Mouse (Mus musculus) A20 (cell line): ENCODE results near the gene Naa11.
A peak's percentile ranks its signal among the peaks of the same experiment; 100 is the strongest.

ENCODE experiments used
- DNase-seq: peaks from one replicate; pipeline ENCODE4 v3.0.0-alpha.2; 2011; ENCODE audit warnings: low read depth, low spot score

Naa11 gene

DNA sequence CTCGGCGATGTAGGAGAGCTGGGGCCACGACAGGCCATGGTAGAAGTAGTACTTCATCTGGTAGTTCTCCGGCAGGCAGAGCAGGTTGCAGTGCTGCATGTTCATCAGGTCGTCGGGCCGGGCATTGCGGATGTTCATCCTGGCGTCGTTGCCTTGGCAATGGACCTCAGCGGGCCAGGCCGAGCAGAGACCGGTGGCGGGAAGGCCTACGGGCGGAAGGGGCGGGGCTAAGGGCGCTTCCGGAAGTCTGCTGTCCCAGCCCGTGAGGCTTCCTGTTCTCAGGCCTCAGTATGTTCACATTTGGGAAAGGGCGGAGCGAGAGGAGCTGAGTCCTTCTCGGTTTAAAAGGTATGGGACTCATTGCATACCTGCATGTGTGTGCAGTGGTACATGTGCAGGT, at the start of gene Naa11:
Gene Naa11, minus strand, starts transcription at position 220 of the 400 bp plus-strand sequence.
- no peak for DNase-seq

DNA sequence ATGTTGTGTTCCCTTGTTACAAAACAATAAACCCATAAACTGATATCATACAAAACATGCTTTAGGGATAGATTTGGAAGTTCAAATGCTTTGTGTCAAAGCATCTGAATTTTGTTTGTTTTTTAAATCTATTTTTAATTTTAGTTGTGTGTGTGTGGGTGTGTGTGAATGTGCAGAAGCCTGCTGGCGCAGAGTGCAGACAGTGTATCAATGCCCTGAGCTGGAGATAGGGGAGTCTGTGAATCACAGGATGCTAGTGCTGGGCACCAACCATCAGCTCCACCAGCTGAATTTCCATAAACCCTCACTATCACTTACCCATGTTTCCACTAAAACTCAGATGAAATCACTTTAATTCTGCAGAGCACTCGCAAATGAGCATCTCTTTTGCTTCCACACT, 40.3 kb upstream of the Naa11 start:
- no peak for DNase-seq

DNA sequence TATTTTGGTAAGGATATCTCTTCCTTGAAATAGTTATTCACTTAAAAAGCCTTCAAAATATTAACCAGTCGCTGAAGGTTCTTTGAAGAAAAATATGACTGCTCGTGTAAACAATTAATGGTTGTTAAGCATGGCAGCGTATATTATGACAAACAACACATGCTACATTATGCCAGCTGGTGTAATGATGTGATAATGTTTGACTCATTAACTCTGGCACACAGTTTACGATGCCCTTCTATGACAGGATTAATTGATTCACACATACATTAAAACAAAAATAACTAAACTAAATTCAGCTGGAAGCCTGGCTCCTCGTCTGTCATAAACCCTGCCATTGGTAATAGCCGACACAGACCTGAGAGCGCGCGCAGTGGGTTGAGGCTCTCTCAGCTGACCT, 37.8 kb upstream of the Naa11 start:
- DNase-seq = no peak

DNA sequence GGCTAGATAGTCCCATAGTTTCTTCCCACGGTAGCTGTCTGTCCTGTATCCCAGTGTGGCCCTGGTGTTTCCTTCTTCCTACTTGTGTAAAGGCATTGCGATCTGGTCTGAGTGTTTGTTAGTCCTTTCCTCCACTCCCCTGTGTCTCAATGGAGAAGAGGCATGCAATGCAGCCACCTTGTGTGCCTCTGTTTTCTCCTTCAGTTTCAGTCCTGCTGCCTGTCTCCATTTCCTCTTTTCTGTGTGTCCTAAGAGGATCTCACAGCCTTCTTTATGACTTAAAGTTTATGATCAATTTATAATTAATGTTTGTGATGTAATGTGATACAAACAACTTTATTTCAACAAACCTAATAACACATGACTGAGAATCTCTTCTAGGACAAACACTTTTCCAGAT, 29.5 kb upstream of the Naa11 start:
- no peak for DNase-seq

DNA sequence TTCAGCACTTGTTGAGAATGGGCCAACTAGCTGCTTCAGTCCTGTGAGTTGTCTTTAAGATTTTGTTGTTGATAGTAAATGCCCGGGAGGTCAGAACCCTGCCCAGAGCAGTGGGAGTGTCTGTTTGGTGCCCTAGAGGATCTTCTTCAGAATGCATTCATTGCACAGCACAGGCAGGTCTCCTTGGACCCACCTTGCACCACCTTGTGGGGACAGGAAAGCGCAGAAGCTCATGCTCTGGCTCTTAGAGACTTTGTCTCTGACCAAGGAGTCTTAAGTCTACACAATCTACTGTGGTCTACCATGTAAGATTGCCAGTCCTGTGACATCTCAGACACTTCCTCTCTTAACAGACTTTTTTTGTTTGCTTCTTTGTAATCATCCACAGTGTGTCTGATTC, 25.0 kb upstream of the Naa11 start:
- DNase-seq = peak; percentile 29

DNA sequence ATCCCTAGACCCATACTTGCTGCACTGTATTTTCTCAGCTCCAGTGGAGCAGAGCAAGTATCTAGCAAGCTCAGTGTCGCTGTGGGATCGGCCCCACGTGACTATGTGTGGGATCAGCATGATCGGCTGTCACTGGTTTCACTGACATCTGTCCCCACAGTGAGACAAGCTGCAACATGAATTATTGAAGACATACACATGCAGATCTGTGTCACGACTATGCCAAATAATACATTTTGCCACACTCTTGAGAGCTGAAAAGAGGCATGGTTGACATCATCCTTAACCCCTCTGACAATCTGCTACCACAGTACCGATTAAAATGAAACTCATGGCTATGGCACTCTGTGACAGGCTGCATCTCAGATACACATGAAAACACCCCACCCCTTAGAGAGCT, 23.7 kb upstream of the Naa11 start:
- DNase-seq = peak; percentile 36

DNA sequence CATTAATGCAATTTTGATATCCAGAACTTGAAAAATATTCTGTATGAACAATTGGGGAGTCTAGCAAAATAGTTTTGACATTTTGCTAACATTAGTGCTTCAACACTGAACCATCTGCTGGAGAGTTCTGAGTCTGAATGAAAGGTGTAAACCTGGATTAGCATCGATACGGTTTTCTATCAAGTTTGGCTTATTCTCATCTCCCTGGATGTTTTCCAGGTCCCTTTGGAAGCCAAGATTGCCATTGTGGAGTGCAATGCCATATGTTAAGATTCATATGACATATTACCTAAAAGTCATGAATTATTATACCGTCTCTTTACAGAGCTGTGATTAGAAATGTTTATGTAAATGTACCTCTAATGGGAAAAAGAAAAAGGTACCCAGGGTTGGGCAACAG, 21.5 kb upstream of the Naa11 start:
- no peak for DNase-seq

DNA sequence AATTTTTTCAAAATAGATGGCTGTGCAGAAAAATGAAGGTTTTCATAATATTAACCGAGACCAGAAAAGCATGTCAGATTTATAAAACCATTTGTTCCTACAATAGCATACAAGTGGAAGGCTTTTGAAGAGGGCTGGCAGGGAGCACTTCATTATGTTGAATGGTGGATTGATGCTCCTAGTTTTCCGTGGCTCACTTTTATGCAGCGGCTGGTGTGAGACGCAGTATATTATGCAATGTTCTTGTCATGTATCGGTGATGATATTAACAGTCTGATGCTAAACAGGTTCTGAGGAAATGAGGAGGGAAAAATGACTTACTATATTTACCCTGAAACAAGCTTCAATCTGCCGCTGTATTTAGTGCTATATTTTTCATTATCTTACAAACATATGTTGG, 18.0 kb upstream of the Naa11 start:
- no peak for DNase-seq

DNA sequence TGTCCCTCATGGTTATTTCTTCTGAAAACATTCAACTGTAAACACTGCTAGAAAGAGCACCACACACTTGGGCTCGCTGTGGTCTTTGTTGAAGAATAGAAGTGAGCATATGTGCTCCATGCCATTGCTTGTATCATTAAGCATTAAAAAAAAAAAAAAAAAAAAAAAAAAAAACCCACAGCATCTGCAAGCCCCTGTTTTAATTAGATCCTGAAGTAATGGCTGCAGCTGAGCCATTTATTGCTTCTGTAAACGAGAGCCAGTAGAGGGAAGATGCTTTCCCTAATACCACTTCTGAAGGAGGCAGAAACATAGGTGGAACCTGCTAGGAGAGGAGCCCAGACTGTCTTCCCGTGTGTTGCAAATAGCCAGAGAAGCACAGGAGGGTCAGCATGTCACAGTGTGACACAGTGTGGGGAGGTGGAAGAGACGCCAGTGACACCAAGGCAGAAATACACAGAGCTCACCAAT, 17.1 kb upstream of the Naa11 start:
- no peak for DNase-seq

DNA sequence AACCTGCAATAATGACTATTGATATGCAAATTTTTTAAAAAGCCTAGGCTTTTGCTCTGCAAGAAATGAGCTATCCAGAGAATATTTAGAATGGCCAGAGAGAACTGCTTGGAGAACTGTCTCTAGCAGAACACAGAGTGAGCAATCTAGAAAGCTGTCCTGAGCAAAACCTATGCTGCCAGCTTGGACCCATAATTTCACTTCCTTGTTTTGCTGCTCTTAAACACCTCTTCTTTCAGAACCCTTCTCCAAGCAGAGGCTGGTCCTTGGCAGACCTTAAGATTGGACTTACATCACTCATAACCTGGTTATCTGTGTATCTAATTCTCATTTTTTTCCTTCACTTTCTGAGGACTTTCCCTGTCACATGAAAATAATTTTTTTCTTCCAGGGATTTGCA, 8.9 kb upstream of the Naa11 start:
- peak; percentile 68 for DNase-seq

DNA sequence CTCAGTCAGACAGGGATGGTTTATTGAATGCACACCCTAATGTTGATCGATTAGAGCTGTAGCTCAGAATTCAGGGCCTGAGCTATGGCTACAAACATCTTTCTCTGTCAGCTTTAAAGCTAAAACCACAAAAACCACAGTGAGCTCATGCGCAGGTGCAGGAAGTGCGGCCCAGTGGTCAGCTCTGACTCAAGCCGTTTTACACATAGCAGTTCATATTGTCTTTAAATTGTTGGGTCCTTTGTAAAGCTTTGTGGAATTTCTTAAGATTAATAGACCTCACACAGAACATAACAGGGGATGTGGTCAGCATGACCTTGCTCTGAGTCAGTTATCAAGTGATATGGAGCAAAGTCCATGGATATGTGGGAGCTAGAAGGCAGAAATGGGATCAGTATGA, 5.4 kb upstream of the Naa11 start:
- DNase-seq = peak; percentile 88

DNA sequence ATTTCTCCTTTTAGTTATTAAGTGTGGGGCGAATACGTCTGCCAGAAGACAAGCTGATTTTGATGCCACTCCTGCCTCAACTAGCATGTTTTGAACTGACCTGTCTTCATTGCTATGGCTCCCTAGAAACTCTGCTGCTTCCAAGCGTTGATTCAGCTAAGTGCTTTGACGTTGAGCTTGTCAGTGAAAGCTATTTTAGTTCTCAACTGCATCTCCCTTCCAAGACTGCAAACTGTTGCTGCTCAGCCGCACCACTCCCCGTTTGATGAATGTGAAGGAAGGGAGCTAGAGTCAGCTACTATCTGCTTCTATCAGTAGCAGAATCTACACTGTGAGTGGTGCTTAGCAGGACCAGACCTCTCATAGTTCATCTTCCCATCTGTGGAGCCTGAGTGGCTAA, 4.6 kb downstream of the Naa11 start:
- no peak for DNase-seq

DNA sequence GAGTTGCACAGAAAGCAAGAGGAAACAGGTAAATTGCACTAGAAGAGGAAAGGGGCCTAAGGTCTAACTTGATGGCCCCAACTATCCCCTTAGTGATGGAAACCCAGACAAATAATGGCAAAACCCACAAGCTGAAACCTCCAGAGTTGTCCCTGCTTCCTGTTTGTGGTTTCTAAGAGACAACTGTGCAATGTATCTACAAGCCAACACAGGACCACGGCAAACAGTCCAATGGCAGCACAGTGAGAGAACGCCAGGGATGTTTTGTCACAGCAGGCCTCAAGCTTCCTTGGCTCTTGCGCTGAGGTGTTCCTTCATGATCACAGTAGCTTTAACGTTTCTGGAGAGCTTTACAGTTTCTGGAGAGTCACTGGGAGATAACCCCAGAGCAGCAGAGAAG, 7.8 kb downstream of the Naa11 start:
- DNase-seq = no peak

DNA sequence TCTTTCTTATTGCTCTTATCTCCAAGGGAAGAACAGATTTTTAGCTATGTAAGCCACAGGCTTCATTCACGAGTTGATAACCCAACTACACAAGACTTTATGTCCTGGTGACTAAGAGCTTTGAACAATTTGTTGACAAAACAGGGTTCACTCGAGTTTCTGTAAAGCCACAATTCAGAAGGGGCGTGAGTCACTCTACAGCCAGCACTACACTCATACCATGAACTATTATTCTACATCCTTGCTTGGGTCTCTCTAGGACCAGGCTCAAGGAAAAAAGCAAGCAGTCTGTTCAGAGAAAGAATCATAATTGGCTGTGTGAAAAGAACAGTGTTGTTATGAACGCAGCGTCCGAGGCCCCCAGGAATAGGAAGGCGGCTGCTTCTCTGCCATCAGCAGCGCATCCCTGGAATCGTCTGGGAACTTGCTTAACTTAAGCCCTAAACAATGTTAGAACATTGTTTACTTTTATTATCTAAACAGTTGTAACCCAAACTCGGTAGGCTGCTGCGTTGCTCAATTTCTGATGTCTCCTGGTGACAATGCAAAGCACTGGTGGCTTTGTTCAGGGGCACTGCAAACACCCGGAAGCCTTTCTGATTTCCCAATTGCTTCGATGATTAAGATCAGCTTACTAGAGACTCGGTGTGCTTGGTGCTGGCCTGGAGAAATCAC, 9.5 kb downstream of the Naa11 start:
- no peak for DNase-seq

DNA sequence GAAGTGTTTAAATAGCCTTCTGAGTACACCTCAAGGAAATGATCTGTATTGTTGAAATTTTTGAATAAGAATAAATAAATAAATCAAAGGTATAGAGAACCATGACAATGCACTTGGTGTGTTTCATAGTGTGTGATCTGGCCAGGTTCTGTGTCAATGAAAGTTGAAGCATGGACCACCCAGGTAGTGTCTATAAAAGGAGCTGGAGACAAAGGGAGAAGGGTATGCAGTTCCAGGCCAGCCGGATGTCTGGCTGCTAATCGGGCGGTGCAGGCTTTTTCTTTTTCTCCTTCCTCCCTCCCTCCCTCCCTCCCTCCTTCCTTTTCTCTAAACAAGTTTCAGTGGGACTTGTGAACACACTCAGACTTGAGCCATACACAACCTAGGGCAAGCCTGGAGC, 12.2 kb downstream of the Naa11 start:
- DNase-seq = no peak

DNA sequence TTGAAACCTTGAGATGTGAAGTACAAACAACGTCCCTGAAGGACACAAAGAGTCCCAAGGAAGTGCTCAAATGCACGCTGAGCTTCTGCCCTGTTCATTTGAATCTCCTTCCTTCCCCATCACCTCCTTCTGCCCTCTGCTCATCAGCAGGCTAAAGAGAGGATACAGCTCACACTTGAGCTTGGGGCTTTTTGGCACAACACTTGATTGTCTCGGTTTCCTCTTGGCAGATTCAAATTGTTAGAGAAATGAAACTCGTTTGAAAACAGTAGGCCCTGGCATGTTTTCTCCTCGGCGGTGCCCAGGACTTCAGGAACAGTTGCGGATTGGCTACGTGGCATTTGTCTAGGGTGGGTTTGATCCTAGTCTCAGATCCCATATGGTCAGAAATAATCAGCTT, 27.4 kb downstream of the Naa11 start:
- peak; percentile 19 for DNase-seq

DNA sequence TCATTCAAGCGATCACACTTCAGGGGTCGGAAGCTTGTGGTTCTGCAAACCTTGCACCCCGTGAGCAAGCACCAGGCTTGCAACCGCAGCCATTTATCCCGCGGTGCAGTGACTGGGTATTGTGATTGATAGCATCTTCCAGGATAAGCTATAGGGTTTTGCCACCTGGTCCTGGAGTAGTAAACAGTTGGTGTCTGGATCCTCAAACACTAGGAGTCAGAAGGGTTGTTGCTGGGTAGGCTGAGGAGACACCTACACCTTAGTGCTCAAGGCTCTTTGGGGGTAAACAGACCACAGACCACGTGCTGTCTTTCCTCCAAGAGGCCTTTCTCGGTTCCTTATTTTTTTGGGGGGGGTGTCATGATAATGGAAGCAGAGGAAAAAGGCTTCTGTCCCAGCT, 27.9 kb downstream of the Naa11 start:
- DNase-seq = no peak

DNA sequence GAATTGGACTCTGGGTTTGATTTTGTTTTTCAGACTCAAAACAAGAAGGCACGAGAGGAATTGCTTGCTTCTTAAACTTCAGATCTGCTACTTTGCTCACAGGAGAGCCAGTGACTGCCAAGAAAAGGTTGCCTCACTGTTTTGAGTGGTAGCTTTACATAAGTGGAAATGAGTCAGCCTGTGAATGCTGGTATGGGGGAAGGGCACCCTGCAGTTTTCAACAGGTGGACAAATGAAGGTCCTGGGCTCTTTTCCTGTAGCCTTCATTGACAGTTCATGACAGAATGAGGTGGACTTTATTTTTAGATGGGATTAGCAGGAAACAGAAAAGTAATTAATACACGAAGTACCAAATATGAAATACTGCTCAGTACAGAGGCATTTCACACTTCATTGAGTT, 29.6 kb downstream of the Naa11 start:
- peak; percentile 29 for DNase-seq

DNA sequence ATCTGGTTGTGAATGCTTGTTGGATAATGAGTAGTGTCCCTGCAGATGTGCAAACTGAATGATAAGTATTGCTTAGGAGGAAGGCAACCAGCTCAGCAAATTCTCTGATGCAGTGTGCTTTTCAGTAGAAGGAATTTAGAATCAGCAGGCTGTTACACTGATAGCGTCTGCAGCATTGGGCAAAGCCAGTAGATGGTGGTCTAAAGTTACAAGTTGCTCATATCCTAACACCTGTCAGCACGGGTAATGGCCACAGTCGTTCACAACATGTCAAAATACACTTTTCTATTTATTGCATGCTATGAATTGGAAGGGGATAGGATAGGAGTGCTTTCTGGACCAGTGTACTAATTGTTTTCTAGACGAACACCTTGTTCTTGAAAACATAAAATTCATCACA, 33.1 kb downstream of the Naa11 start:
- DNase-seq = peak; percentile 31

DNA sequence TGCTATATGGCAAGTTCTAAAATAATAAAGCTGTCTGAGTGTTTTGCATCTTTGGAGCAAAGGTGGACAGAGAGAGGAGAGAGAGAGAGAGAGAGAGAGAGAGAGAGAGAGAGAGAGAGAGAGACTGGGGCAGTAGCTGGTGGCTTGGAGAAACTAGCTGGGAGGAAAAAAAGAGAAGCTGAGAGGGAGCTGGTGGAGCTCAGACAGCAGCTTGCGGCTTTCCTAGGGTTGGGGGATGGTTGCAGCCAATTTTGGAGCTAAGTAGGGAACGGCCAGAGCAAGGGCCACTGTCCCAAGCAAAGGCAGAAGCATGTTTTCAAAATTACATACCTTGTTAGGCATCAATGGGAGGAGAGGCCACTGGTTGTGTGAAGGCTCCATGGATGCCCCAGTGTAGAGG, 36.0 kb downstream of the Naa11 start:
- no peak for DNase-seq

DNA sequence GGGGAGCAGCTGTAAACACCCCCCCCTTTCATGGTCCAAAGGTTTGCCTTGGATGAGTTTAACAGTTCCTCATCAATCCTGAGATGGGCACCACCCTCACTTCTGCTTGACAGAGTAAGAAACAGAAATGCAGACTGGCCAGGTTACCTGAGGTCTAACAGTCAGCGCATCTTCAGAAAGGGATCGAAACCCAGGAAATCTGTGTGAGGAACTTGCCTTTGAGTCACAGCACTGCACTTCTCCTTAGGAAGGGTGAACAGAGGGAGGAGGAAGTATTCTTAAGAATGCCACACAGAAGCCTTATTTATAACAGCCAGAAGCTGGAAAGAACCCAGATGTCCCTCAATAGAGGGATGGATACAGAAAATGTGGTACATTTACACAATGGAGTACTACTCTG, 37.0 kb downstream of the Naa11 start:
- DNase-seq = no peak

DNA sequence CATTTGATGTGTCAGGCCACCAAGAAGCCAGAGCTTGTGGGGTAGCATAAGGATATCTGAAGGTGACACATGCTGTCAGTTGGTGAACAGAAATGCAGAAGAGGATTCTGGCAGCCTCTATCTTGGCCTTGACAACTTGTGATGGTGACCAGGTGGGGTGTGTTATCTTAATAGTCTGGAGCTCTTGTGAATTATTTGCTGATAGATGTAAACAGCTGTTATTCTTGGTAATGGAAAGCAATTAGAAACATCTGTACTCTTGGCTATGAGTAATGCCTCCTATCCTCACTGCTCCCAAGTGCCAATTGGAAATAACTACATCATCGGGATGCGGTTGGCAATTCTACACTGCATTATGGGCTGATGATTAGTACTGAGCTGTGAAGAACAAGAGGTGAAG, 43.4 kb downstream of the Naa11 start:
- no peak for DNase-seq

DNA sequence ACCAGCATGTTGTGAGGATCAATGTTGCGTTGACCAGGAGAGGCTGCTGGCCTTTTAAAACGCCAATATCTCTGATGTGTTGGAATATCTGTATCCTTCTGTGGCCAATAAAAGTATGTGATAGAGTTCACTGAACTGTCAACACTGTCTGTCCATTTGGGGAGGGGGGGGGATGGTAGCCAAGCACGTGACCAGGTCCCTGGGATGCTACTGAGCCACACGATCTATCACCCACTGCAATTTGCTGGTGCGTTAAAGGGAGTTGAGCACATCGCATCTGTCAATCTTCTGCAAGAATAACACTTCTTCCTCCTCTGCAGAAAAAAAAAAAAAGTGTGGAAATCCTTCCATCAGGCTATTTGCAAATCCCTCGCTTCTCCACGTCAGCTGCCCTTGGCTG, 43.9 kb downstream of the Naa11 start:
- DNase-seq = no peak

DNA sequence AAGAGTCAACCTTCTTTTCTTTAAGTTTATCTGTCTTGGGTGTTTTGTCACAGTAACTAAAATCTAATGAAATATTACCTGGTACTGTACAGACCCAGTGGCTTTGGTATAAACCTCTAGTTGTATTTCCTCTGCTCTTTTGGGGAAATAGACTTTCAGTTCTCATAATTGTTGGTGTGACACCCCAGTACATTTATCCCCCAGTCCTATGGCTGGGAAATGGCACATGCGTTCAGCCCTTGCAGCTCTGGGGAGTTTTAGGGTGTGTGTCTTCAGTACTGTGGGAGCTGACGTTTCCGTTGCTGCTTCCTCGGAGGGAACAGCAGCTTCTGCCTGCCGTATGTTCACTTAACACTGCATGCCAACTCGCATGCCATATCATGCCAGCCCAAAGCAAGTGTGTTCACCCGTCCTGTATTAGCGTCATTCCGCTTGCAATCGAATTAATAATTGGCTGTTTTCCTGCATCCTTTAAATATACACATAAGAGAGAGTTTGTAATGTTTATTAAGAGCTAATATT, 46.4 kb downstream of the Naa11 start:
- no peak for DNase-seq
